Mouse (Mus musculus) hindbrain, embryonic 16.5 days (tissue): ENCODE data around the gene Dock2. TPM values are rescaled to one million over a fixed set of nuclear protein-coding genes. Genes with fewer than 3 reads are reported as not detected.

ENCODE experiments used
- ATAC-seq: fragments of 200-750 bp; cut with Nextera tagmentation; 2 replicates; pipeline ENCODE4 v1.8.0; 2017; ENCODE audit warnings: moderate TSS enrichment, moderate library complexity
- H3K27ac ChIP-seq: fragments of 300-500 bp; sonication (generic); 2 replicates; pipeline ENCODE4 v1.5.1; 2014; ENCODE audit warnings: low read depth, mild to moderate bottlenecking, control low read depth, low read length, moderate library complexity
- H3K27me3 ChIP-seq: fragments of 300-500 bp; sonication (generic); replicated peaks from 2 replicates; pipeline ENCODE4 v1.6.1; 2014; ENCODE audit warnings: low read length; ENCODE audit not compliant: control insufficient read depth, insufficient read depth
- H3K36me3 ChIP-seq: fragments of 300-500 bp; sonication (generic); 2 replicates; pipeline ENCODE4 v1.6.1; 2014; ENCODE audit warnings: mild to moderate bottlenecking, low read length, moderate library complexity, mixed read lengths; ENCODE audit not compliant: control insufficient read depth, insufficient read depth
- H3K4me1 ChIP-seq: fragments of 300-500 bp; sonication (generic); 2 replicates; pipeline ENCODE4 v1.6.1; 2014; ENCODE audit warnings: low read depth, low read length; ENCODE audit not compliant: control insufficient read depth, insufficient read depth
- H3K4me2 ChIP-seq: fragments of 300-500 bp; sonication (generic); 2 replicates; pipeline ENCODE4 v1.6.1; 2014; ENCODE audit warnings: mild to moderate bottlenecking, low read length, control low read depth, moderate library complexity
- H3K4me3 ChIP-seq: fragments of 300-500 bp; sonication (generic); 2 replicates; pipeline ENCODE4 v1.5.1; 2014; ENCODE audit warnings: mild to moderate bottlenecking, low read length, control low read depth, moderate library complexity
- H3K9ac ChIP-seq: fragments of 300-500 bp; sonication (generic); 2 replicates; pipeline ENCODE4 v1.6.1; 2014; ENCODE audit warnings: low read depth, mild to moderate bottlenecking, control low read depth, low read length, moderate library complexity
- H3K9me3 ChIP-seq: fragments of 300-500 bp; sonication (generic); 2 replicates; pipeline ENCODE4 v1.6.1; 2014; ENCODE audit warnings: mild to moderate bottlenecking, low read length, moderate library complexity; ENCODE audit not compliant: control insufficient read depth
- WGBS: fragments of 180-500 bp; shearing (Covaris S2); extraction: QIAGEN DNeasy Blood & Tissue Kit; methylation state at CpG from one replicate; pipeline ENCODE4 v1.1.7; 2014; 5-methylcytosine and 5-hydroxymethylcytosine counted together
- polyA plus RNA-seq: library from polyadenylated mRNA; unstranded; fragments of >200 nt; fragmentation: Nextera tagmentation; extraction: Ambion mirVana; gene quantifications from 2 replicates; pipeline ENCODE4 v1.2.1, GENCODE M21; 2015

The Dock2 gene
- polyA plus RNA-seq, 1 experiment from 2014 or later = 0.55 TPM

GRCm38 (mm10) chr11:34741081-34741480 is 42.6 kb downstream of the Dock2 start:
- no peak overlapping the region for H3K4me3 ChIP-seq
- no peaks in the 10 kb centered on the region for H3K27me3 ChIP-seq
- H3K9me3 ChIP-seq = no peaks in the 10 kb centered on the region
- H3K27ac ChIP-seq = no peak overlapping the region
- no peak for ATAC-seq
- H3K36me3 ChIP-seq = no peaks in the 10 kb centered on the region
- H3K9ac ChIP-seq = no peak overlapping the region
- WGBS = 82% methylated on average over 1 of the region's 1 CpGs
- no peaks in the 10 kb centered on the region for H3K4me1 ChIP-seq
- no peak overlapping the region for H3K4me2 ChIP-seq

- no peak for ATAC-seq
- H3K4me1 ChIP-seq = no peaks in the 10 kb centered on the region
- H3K9ac ChIP-seq = no peak overlapping the region
- no peak overlapping the region for H3K4me3 ChIP-seq
- no peaks in the 10 kb centered on the region for H3K27me3 ChIP-seq
- 84% methylated on average over 3 of the region's 3 CpGs for WGBS
- H3K36me3 ChIP-seq = no peaks in the 10 kb centered on the region
- H3K27ac ChIP-seq = no peak overlapping the region
- no peaks in the 10 kb centered on the region for H3K9me3 ChIP-seq
- H3K4me2 ChIP-seq = no peak overlapping the region
Observed at GRCm38 (mm10) chr11:34739816-34740215, 43.9 kb downstream of the Dock2 start.

- H3K9me3 ChIP-seq = no peaks in the 10 kb centered on the region
- no peak overlapping the region for H3K9ac ChIP-seq
- no peak for ATAC-seq
- H3K27me3 ChIP-seq = no peaks in the 10 kb centered on the region
- H3K27ac ChIP-seq = no peak overlapping the region
- H3K4me2 ChIP-seq = no peak overlapping the region
- no peak overlapping the region for H3K4me3 ChIP-seq
- WGBS = 17% methylated on average over 1 of the region's 1 CpGs
- H3K4me1 ChIP-seq = no peaks in the 10 kb centered on the region
- no peaks in the 10 kb centered on the region for H3K36me3 ChIP-seq
Observed at GRCm38 (mm10) chr11:34738945-34739344, 44.7 kb downstream of the Dock2 start.

GRCm38 (mm10) chr11:34737193-34737592 is 46.5 kb downstream of the Dock2 start:
- Histone ChIP-seq H3K9me3 (no peaks in the 10 kb centered on the region), H3K36me3 (no peaks in the 10 kb centered on the region), H3K27me3 (no peaks in the 10 kb centered on the region), H3K4me2 (no peak overlapping the region), H3K9ac (no peak overlapping the region), H3K4me1 (no peaks in the 10 kb centered on the region), H3K4me3 (no peak overlapping the region), H3K27ac (no peak overlapping the region)
- ATAC-seq = no peak
- 91% methylated on average over 4 of the region's 4 CpGs for WGBS

- Histone ChIP-seq H3K4me3 (no peak overlapping the region), H3K4me2 (no peak overlapping the region), H3K9ac (no peak overlapping the region), H3K27me3 (no peaks in the 10 kb centered on the region), H3K4me1 (no peaks in the 10 kb centered on the region), H3K27ac (no peak overlapping the region), H3K36me3 (no peaks in the 10 kb centered on the region), H3K9me3 (no peaks in the 10 kb centered on the region)
- no peak for ATAC-seq
- WGBS = 47% methylated on average over 3 of the region's 3 CpGs
Observed at GRCm38 (mm10) chr11:34734033-34734432, 49.7 kb downstream of the Dock2 start.

- no peaks in the 10 kb centered on the region for H3K4me1 ChIP-seq
- H3K4me3 ChIP-seq = no peak overlapping the region
- 90% methylated on average over 3 of the region's 3 CpGs for WGBS
- no peak overlapping the region for H3K4me2 ChIP-seq
- no peak overlapping the region for H3K27ac ChIP-seq
- H3K9ac ChIP-seq = no peak overlapping the region
- ATAC-seq = no peak
- H3K36me3 ChIP-seq = no peaks in the 10 kb centered on the region
- H3K9me3 ChIP-seq = no peaks in the 10 kb centered on the region
- no peaks in the 10 kb centered on the region for H3K27me3 ChIP-seq
Observed at GRCm38 (mm10) chr11:34727467-34727866, 56.2 kb downstream of the Dock2 start.

GRCm38 (mm10) chr11:34726699-34727347 is 56.9 kb downstream of the Dock2 start:
- no peak for ATAC-seq
- H3K4me2 ChIP-seq = no peak overlapping the region
- no peaks in the 10 kb centered on the region for H3K36me3 ChIP-seq
- no peaks in the 10 kb centered on the region for H3K4me1 ChIP-seq
- H3K27ac ChIP-seq = no peak overlapping the region
- H3K9ac ChIP-seq = no peak overlapping the region
- 89% methylated on average over 9 of the region's 9 CpGs for WGBS
- H3K27me3 ChIP-seq = no peaks in the 10 kb centered on the region
- H3K4me3 ChIP-seq = no peak overlapping the region
- no peaks in the 10 kb centered on the region for H3K9me3 ChIP-seq

GRCm38 (mm10) chr11:34713360-34713759 is 70.3 kb downstream of the Dock2 start:
- Histone ChIP-seq H3K4me2 (no peak overlapping the region), H3K4me3 (no peak overlapping the region), H3K4me1 (no peaks in the 10 kb centered on the region), H3K27me3 (no peaks in the 10 kb centered on the region), H3K9ac (no peak overlapping the region), H3K27ac (no peak overlapping the region), H3K36me3 (no peaks in the 10 kb centered on the region), H3K9me3 (no peaks in the 10 kb centered on the region)
- no peak for ATAC-seq
- WGBS = 56% methylated on average over 5 of the region's 5 CpGs

- Histone ChIP-seq H3K9ac (no peak overlapping the region), H3K36me3 (no peaks in the 10 kb centered on the region), H3K4me3 (no peak overlapping the region), H3K27ac (no peak overlapping the region), H3K27me3 (no peaks in the 10 kb centered on the region), H3K9me3 (no peaks in the 10 kb centered on the region), H3K4me2 (no peak overlapping the region), H3K4me1 (no peaks in the 10 kb centered on the region)
- WGBS = 85% methylated on average over 11 of the region's 11 CpGs
- ATAC-seq = no peak
Observed at GRCm38 (mm10) chr11:34708278-34708677, 75.4 kb downstream of the Dock2 start.

- no peak for ATAC-seq
- Histone ChIP-seq H3K27me3 (no peaks in the 10 kb centered on the region), H3K4me1 (no peaks in the 10 kb centered on the region), H3K36me3 (no peaks in the 10 kb centered on the region), H3K9ac (no peak overlapping the region), H3K4me2 (no peak overlapping the region), H3K4me3 (no peak overlapping the region), H3K9me3 (no peaks in the 10 kb centered on the region), H3K27ac (no peak overlapping the region)
- WGBS = 90% methylated on average over 5 of the region's 5 CpGs
Observed at GRCm38 (mm10) chr11:34707360-34707759, 76.3 kb downstream of the Dock2 start.
